Mouse (Mus musculus) MEL (cell line): ENCODE data around the gene Bms1. TPM values are rescaled to one million over a fixed set of nuclear protein-coding genes. Genes with fewer than 3 reads are reported as not detected.

ENCODE experiments used
- DNase-seq: peaks from one replicate; pipeline ENCODE4 v3.0.0; 2011; ENCODE audit warnings: low read depth, low spot score
- H3K27ac ChIP-seq: 2 replicates; pipeline ENCODE4 v1.5.1; 2012; ENCODE audit warnings: low read depth, mild to moderate bottlenecking, control low read depth, low read length, moderate library complexity; ENCODE audit not compliant: control insufficient read depth
- H3K27me3 ChIP-seq, 2 experiments: fragments of 150-350 bp in 1 of 2; sonication (generic) in 1 of 2; 2 replicates each; pipeline ENCODE4 v1.6.1; 2012; ENCODE audit warnings: low read length in 2 of 2, mild to moderate bottlenecking in 2 of 2, improper control_type of control experiment in 1 of 2, moderate library complexity in 1 of 2; ENCODE audit not compliant: insufficient read depth in 2 of 2, control insufficient read depth in 1 of 2
- H3K36me3 ChIP-seq, 2 experiments: 2 replicates each; pipeline ENCODE4 v1.6.1; 2012 to 2014; ENCODE audit warnings: low read length in 2 of 2, improper control_type of control experiment in 1 of 2, inconsistent platforms in 1 of 2, mild to moderate bottlenecking in 1 of 2; ENCODE audit not compliant: insufficient read depth in 2 of 2, control insufficient read depth in 1 of 2
- H3K4me1 ChIP-seq, 2 experiments: fragments of 150-350 bp in 1 of 2; sonication (generic) in 1 of 2; 2 replicates each; pipeline ENCODE4 v1.6.1; 2012; ENCODE audit warnings: low read length in 2 of 2, improper control_type of control experiment in 1 of 2, mild to moderate bottlenecking in 1 of 2; ENCODE audit not compliant: insufficient read depth in 2 of 2, control insufficient read depth in 1 of 2
- H3K4me3 ChIP-seq, 2 experiments: fragments of 150-350 bp in 1 of 2; sonication (generic) in 1 of 2; 2 replicates each; pipeline ENCODE4 v1.5.1; 2012; ENCODE audit warnings: low read depth in 2 of 2, low read length in 2 of 2, mild to moderate bottlenecking in 2 of 2, moderate library complexity in 2 of 2, control low read depth in 1 of 2, improper control_type of control experiment in 1 of 2; ENCODE audit not compliant: control insufficient read depth in 1 of 2, insufficient read depth in 1 of 2
- H3K79me2 ChIP-seq: 2 replicates; pipeline ENCODE4 v1.6.1; 2012; ENCODE audit warnings: mild to moderate bottlenecking, low read length, moderate library complexity; ENCODE audit not compliant: control insufficient read depth, poor library complexity, insufficient read depth
- H3K9ac ChIP-seq: 2 replicates; pipeline ENCODE4 v1.6.1; 2012; ENCODE audit warnings: low read depth, mild to moderate bottlenecking, control low read depth, low read length, moderate library complexity; ENCODE audit not compliant: control insufficient read depth, poor library complexity, severe bottlenecking
- H3K9me3 ChIP-seq: fragments of 150-350 bp; sonication (generic); replicated peaks from 2 replicates; pipeline ENCODE4 v1.6.1; 2012; ENCODE audit warnings: mild to moderate bottlenecking, low read length, improper control_type of control experiment, moderate library complexity; ENCODE audit not compliant: insufficient read depth
- BHLHE40 ChIP-seq: IDR thresholded peaks from 2 replicates; pipeline ENCODE4 v1.6.1; 2012; ENCODE audit warnings: low read depth, mild to moderate bottlenecking, inconsistent platforms, low read length, improper control_type of control experiment, borderline replicate concordance
- CHD1 ChIP-seq: IDR thresholded peaks from 2 replicates; pipeline ENCODE4 v1.6.1; 2012; ENCODE audit warnings: low read depth, mild to moderate bottlenecking, inconsistent platforms, low read length, improper control_type of control experiment
- CHD2 ChIP-seq: IDR thresholded peaks from 2 replicates; pipeline ENCODE4 v1.6.1; 2011; ENCODE audit warnings: low read length, improper control_type of control experiment
- CTCF ChIP-seq, 3 experiments: IDR thresholded peaks in 2 of 3; conservative IDR thresholded peaks in 1 of 3; 2 replicates each; pipeline ENCODE4 v1.5.1; 2011 to 2012; ENCODE audit warnings: low read length in 3 of 3, low read depth in 2 of 3, mild to moderate bottlenecking in 2 of 3, improper control_type of control experiment in 1 of 3, inconsistent platforms in 1 of 3, mixed read lengths in 1 of 3, moderate library complexity in 1 of 3; ENCODE audit not compliant: control insufficient read depth in 1 of 3, insufficient read depth in 1 of 3, poor library complexity in 1 of 3, severe bottlenecking in 1 of 3
- E2F4 ChIP-seq: IDR thresholded peaks from 2 replicates; pipeline ENCODE4 v1.6.1; 2011; ENCODE audit warnings: low read depth, low read length, improper control_type of control experiment, borderline replicate concordance
- ELF1 ChIP-seq: IDR thresholded peaks from 2 replicates; pipeline ENCODE4 v1.6.1; 2014; ENCODE audit warnings: low read depth, mild to moderate bottlenecking, inconsistent platforms, low read length, improper control_type of control experiment, moderate library complexity
- KAT2A ChIP-seq: conservative IDR thresholded peaks from 2 replicates; pipeline ENCODE4 v1.6.1; 2012; ENCODE audit warnings: low read depth, low read length, improper control_type of control experiment, inconsistent platforms
- MAX ChIP-seq: IDR thresholded peaks from 2 replicates; pipeline ENCODE4 v1.6.1; 2011; ENCODE audit warnings: low read length, improper control_type of control experiment
- MAZ ChIP-seq: IDR thresholded peaks from 2 replicates; pipeline ENCODE4 v1.6.1; 2012; ENCODE audit warnings: low read depth, mild to moderate bottlenecking, inconsistent platforms, low read length, improper control_type of control experiment
- MYB ChIP-seq: IDR thresholded peaks from 2 replicates; pipeline ENCODE4 v1.6.1; 2011; ENCODE audit warnings: mild to moderate bottlenecking, low read depth, low read length, improper control_type of control experiment
- NELFE ChIP-seq: IDR thresholded peaks from 2 replicates; pipeline ENCODE4 v1.6.1; 2011; ENCODE audit warnings: low read depth, low read length, improper control_type of control experiment
- POLR2AphosphoS5 ChIP-seq: IDR thresholded peaks from 2 replicates; pipeline ENCODE4 v1.6.1; 2012; ENCODE audit warnings: low read depth, borderline replicate concordance, mild to moderate bottlenecking, inconsistent platforms, low read length, moderate library complexity, mixed read lengths
- RAD21 ChIP-seq: IDR thresholded peaks from 2 replicates; pipeline ENCODE4 v1.6.1; 2011; ENCODE audit warnings: mild to moderate bottlenecking, low read depth, low read length, improper control_type of control experiment
- RCOR1 ChIP-seq: IDR thresholded peaks from 2 replicates; pipeline ENCODE4 v1.6.1; 2012; ENCODE audit warnings: low read depth, mild to moderate bottlenecking, inconsistent platforms, low read length, improper control_type of control experiment
- SIN3A ChIP-seq: IDR thresholded peaks from 2 replicates; pipeline ENCODE4 v1.6.1; 2012; ENCODE audit warnings: low read length, improper control_type of control experiment, inconsistent platforms
- TAL1 ChIP-seq: IDR thresholded peaks from 2 replicates; pipeline ENCODE4 v1.6.1; 2012; ENCODE audit warnings: mild to moderate bottlenecking, inconsistent platforms, low read length, moderate library complexity, mixed read lengths
- USF1 ChIP-seq: IDR thresholded peaks from 2 replicates; pipeline ENCODE4 v1.6.1; 2014; ENCODE audit warnings: low read depth, mild to moderate bottlenecking, inconsistent platforms, low read length, improper control_type of control experiment, moderate library complexity
- USF2 ChIP-seq, 2 experiments: IDR thresholded peaks; 2 replicates each; pipeline ENCODE4 v1.6.1; 2011 to 2012; ENCODE audit warnings: improper control_type of control experiment in 2 of 2, low read length in 2 of 2, borderline replicate concordance in 1 of 2, inconsistent platforms in 1 of 2, low read depth in 1 of 2, mild to moderate bottlenecking in 1 of 2; ENCODE audit not compliant: insufficient read depth in 1 of 2
- ZC3H11A ChIP-seq: IDR thresholded peaks from 2 replicates; pipeline ENCODE4 v1.6.1; 2012; ENCODE audit warnings: low read depth, mild to moderate bottlenecking, inconsistent platforms, low read length, improper control_type of control experiment
- ZKSCAN1 ChIP-seq: IDR thresholded peaks from 2 replicates; pipeline ENCODE4 v1.6.1; 2012; ENCODE audit warnings: low read depth, mild to moderate bottlenecking, inconsistent platforms, low read length, improper control_type of control experiment, moderate library complexity
- polyA plus RNA-seq, 2 experiments: library from polyadenylated mRNA; stranded (reverse) in 1 of 2; unstranded in 1 of 2; fragments of >175 nt in 1 of 2; fragments of >200 nt in 1 of 2; gene quantifications; 2 replicates each; pipeline versions ENCODE4 v1.2.1 to v1.2.4; 2012; ENCODE audit warnings: low replicate concordance in 2 of 2, low read depth in 1 of 2; ENCODE audit not compliant: insufficient read length in 2 of 2, insufficient read depth in 1 of 2, missing spikeins in 1 of 2
- total RNA-seq: library from RNA; depleted of rRNA; stranded (reverse); fragments of 300-350 nt; gene quantifications from 2 replicates; pipeline ENCODE4 v1.2.3, GENCODE M21; 2012

The Bms1 gene
- total and polyA plus RNA-seq, 3 experiments = 100 to 384 (median 109) TPM

DNA sequence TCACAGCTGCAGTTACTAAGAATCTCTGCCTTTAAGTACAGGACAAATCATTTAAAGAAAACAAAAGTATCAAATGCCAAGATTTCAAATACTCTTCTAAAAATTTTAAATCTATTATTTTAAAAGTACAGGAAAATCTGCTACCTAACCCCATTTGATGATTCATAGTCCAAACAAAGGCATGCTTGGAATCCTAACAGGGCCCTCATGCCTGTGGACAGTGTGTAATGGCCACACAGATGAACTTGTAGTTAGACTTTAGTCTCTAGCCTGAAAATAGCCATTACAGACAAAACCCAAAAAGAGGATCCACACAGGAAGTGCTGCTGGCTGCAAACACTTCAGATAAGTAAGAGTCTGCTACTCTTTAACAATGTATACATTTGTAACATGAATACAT, 28.5 kb downstream of the Bms1 start:
- no peak overlapping the region for H3K9ac ChIP-seq
- H3K36me3 ChIP-seq = peaks cover 0 to 28% of the 10 kb centered on the region in 2 experiments; a peak in 3 of 4 replicates
- peaks cover 0 to 2% of the 10 kb centered on the region in 2 experiments; a peak in 1 of 4 replicates for H3K4me1 ChIP-seq
- no peak for DNase-seq
- H3K27ac ChIP-seq = no peak overlapping the region
- TF ChIP-seq E2F4 (no peak), RAD21 (no peak), BHLHE40 (no peak), POLR2AphosphoS5 (no peak), CHD2 (no peak), SIN3A (no peak), ZC3H11A (no peak), KAT2A (no peak), MYB (no peak)
- H3K4me3 ChIP-seq = no peak overlapping the region
- H3K79me2 ChIP-seq = no peaks in the 10 kb centered on the region; the same call in none of the 2 replicates
- H3K9me3 ChIP-seq = no peaks in the 10 kb centered on the region
- H3K27me3 ChIP-seq = no peaks in the 10 kb centered on the region

DNA sequence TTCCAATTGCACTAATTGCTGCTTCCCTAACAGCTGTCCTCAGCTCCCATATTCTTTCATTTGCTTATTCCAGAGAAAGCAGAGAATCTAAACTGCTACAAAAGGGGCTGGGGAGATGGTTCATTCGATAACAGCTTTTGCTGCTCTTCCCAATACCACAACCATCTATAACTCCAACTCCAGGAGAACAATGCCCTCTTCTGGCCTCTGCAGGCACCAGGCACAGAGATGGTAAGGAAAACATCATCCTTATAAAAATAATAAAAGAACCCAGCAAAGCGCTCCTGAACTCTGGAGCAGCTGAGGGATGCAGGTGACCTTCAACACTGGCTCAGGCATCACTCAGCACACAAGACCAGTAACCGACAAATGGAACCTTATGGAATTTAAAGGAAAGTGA, 33.3 kb downstream of the Bms1 start:
- no peak for DNase-seq
- no peak overlapping the region for H3K27ac ChIP-seq
- TF ChIP-seq ZKSCAN1 (no peak), CTCF (IDR thresholded peaks at IDR 0.05 in 2 of 3, conservative IDR thresholded peaks at IDR 0.05 in 1 of 3; ENCODE audit: control insufficient read depth in 1 of 3, insufficient read depth in 1 of 3, low read depth in 2 of 3, low read length in 3 of 3, poor library complexity in 1 of 3, severe bottlenecking in 1 of 3) (peak in 1 of 3 experiments; percentile 10; a peak in 1 of 6 replicates)
- no peaks in the 10 kb centered on the region; the same call in none of the 2 replicates for H3K79me2 ChIP-seq
- peaks cover 5 to 21% of the 10 kb centered on the region in 2 experiments for H3K36me3 ChIP-seq
- H3K9ac ChIP-seq = no peak overlapping the region
- peaks cover 0 to 7% of the 10 kb centered on the region in 2 experiments; a peak in 3 of 4 replicates for H3K4me1 ChIP-seq
- H3K9me3 ChIP-seq = no peaks in the 10 kb centered on the region
- H3K27me3 ChIP-seq = no peaks in the 10 kb centered on the region
- no peak overlapping the region for H3K4me3 ChIP-seq

DNA sequence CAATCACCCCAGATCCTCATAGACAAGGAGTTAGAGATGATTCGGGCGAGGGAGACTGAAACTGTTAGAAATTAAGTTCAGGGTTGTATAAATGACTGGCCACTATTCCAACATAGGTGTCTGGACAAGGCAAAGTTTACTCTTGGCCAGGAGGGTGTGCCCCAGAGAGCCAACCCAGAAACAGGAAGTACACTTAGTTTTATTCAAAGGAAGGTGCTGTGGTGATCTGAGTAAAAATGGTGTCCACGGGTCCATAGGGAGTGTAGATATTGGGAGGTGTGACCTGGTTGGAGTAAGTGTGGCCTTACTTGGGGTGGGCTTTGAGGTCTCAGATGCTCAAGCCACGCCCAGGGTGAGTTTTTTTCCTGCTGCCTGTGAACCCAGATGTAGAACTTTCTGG, 38.0 kb downstream of the Bms1 start:
- no peaks in the 10 kb centered on the region for H3K27me3 ChIP-seq
- 0 out of 2 replicates have a peak, but pooled peaks have one; percentile 4 for TF ChIP-seq USF1
- no peak for TF ChIP-seq MAZ
- TF ChIP-seq USF2 (IDR thresholded peaks at IDR 0.05; ENCODE audit: borderline replicate concordance in 1 of 2, insufficient read depth in 1 of 2, low read depth in 1 of 2, low read length in 2 of 2) = no peak
- no peak for TF ChIP-seq TAL1
- TF ChIP-seq CHD1 = no peak
- TF ChIP-seq NELFE = no peak
- TF ChIP-seq ZC3H11A = no peak
- TF ChIP-seq ZKSCAN1 = no peak
- TF ChIP-seq MAX = no peak
- no peak for TF ChIP-seq RCOR1
- TF ChIP-seq ELF1 = peak; percentile 48; the same call in 1 of the 2 replicates
- TF ChIP-seq SIN3A = peak; percentile 32; the same call in 1 of the 2 replicates
- peaks cover 0 to 16% of the 10 kb centered on the region in 2 experiments; a peak in 3 of 4 replicates for H3K4me1 ChIP-seq
- H3K79me2 ChIP-seq = no peaks in the 10 kb centered on the region
- no peak overlapping the region for H3K4me3 ChIP-seq
- H3K27ac ChIP-seq = peak overlapping the region; percentile 75; the same call in 1 of the 2 replicates
- no peak overlapping the region for H3K9ac ChIP-seq
- H3K9me3 ChIP-seq = no peaks in the 10 kb centered on the region
- peak; percentile 62 for DNase-seq
- H3K36me3 ChIP-seq = peaks cover 7 to 15% of the 10 kb centered on the region in 2 experiments; a peak in 3 of 4 replicates
